Mouse (Mus musculus) forebrain, embryonic 12.5 days (tissue): Measurements from ENCODE around the gene Aldh1l1. TPM values are rescaled to one million over a fixed set of nuclear protein-coding genes. Genes with fewer than 3 reads are reported as not detected.
"Not testable (repeated sequence)": the region's sequence is repeated elsewhere in the genome, so short reads cannot be mapped to it uniquely, and the experiment has no call there.

ENCODE experiments used
- ATAC-seq: fragments of 200-750 bp; cut with Nextera tagmentation; 2 replicates; pipeline ENCODE4 v1.8.0; 2017; ENCODE audit warnings: moderate TSS enrichment; ENCODE audit not compliant: low FRiP score
- H3K27ac ChIP-seq: fragments of 300-500 bp; sonication (generic); 2 replicates; pipeline ENCODE4 v1.5.1; 2016; ENCODE audit warnings: mild to moderate bottlenecking
- H3K27me3 ChIP-seq: fragments of 300-500 bp; sonication (generic); 2 replicates; pipeline ENCODE4 v1.6.1; 2016; ENCODE audit warnings: mild to moderate bottlenecking
- H3K36me3 ChIP-seq: fragments of 300-500 bp; sonication (generic); replicated peaks from 2 replicates; pipeline ENCODE4 v1.6.1; 2016; ENCODE audit warnings: mild to moderate bottlenecking
- H3K4me1 ChIP-seq: fragments of 300-500 bp; sonication (generic); 2 replicates; pipeline ENCODE4 v1.6.1; 2016
- H3K4me2 ChIP-seq: fragments of 300-500 bp; sonication (generic); 2 replicates; pipeline ENCODE4 v1.6.1; 2016; ENCODE audit warnings: mild to moderate bottlenecking, moderate library complexity
- H3K4me3 ChIP-seq: fragments of 300-500 bp; sonication (generic); replicated peaks from 2 replicates; pipeline ENCODE4 v1.5.1; 2016; ENCODE audit warnings: mild to moderate bottlenecking
- H3K9ac ChIP-seq: fragments of 300-500 bp; sonication (generic); 2 replicates; pipeline ENCODE4 v1.6.1; 2016; ENCODE audit warnings: mild to moderate bottlenecking
- H3K9me3 ChIP-seq: fragments of 300-500 bp; sonication (generic); 2 replicates; pipeline ENCODE4 v1.6.1; 2016
- WGBS: fragments of 180-500 bp; shearing (Covaris S2); methylation state at CpG from one replicate; pipeline ENCODE4 v1.1.7; 2016; 5-methylcytosine and 5-hydroxymethylcytosine counted together
- polyA plus RNA-seq: library from polyadenylated mRNA; unstranded; fragments of >200 nt; fragmentation: Nextera tagmentation; extraction: Ambion mirVana; gene quantifications from 2 replicates; pipeline ENCODE4 v1.2.1, GENCODE M21; 2016

Aldh1l1 gene
- polyA plus RNA-seq, 1 experiment from 2014 or later = 2.0 TPM

DNA sequence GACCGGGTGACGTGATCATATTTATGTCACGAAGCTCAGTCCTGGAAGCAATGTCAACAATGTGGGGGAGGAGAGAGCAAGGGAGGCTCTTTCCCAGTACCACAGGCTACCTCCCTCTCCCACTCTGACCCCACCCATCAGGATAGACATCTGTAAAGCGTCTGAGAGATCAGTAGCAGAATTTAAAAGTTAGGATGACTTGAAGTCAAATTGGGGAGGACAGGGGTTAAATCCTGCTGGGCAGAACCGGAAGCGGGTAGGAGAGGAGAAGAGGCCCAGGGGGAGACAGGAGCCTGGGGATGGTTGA lies 135.3 kb downstream of the Aldh1l1 start:
- H3K9ac ChIP-seq = no peak overlapping the region
- H3K4me1 ChIP-seq = peaks cover 5% of the 10 kb centered on the region; the same call in 1 of the 2 replicates
- H3K4me2 ChIP-seq = no peak overlapping the region
- H3K27me3 ChIP-seq = no peaks in the 10 kb centered on the region
- ATAC-seq = no peak
- 79% methylated on average over 6 of the region's 6 CpGs for WGBS
- no peak overlapping the region for H3K27ac ChIP-seq
- no peaks in the 10 kb centered on the region for H3K9me3 ChIP-seq
- no peaks in the 10 kb centered on the region for H3K36me3 ChIP-seq
- no peak overlapping the region for H3K4me3 ChIP-seq

- WGBS = 48% methylated on average over 11 of the region's 11 CpGs
- no peak for ATAC-seq
Observed at GRCm38 (mm10) chr6:90622758-90623455, 136.7 kb downstream of the Aldh1l1 start.

GRCm38 (mm10) chr6:90623456-90623836 lies 137.2 kb downstream of the Aldh1l1 start:
- H3K27me3 ChIP-seq = no peaks in the 10 kb centered on the region
- 84% methylated on average over 5 of the region's 5 CpGs for WGBS
- ATAC-seq = no peak

More at GRCm38 (mm10) chr6:90622758-90623455, 136.7 kb downstream of the Aldh1l1 start:
- Histone ChIP-seq H3K36me3 (no peaks in the 10 kb centered on the region), H3K9me3 (no peaks in the 10 kb centered on the region), H3K9ac (no peak overlapping the region), H3K27me3 (no peaks in the 10 kb centered on the region), H3K4me1 (peaks cover 5% of the 10 kb centered on the region; the same call in 1 of the 2 replicates), H3K4me2 (no peak overlapping the region), H3K27ac (no peak overlapping the region), H3K4me3 (no peak overlapping the region)

DNA sequence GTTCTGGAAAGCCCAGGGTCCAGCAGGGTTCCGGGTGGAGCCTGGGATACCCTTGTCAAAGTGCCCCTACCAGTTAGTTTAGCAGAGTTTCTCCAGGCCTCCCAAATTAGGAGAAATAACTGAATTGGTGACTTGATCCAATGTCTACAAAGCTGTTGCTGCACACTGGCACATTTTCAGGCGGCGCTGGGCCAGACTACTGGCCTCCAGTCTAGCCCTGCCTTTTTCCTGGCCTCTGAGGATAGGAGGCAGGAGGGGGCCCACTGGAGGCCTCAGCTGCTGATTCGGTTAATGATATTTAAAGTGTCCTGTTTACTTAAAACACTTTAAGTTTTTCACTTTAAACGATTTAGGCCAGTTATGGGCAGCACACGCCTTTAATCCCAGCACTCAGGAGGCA lies 138.0 kb downstream of the Aldh1l1 start:
- WGBS = 87% methylated on average over 6 of the region's 6 CpGs
- Histone ChIP-seq H3K4me1 (peaks cover 5% of the 10 kb centered on the region; the same call in 1 of the 2 replicates), H3K36me3 (no peaks in the 10 kb centered on the region), H3K4me3 (no peak overlapping the region), H3K9me3 (no peaks in the 10 kb centered on the region), H3K4me2 (no peak overlapping the region), H3K27me3 (no peaks in the 10 kb centered on the region), H3K27ac (no peak overlapping the region), H3K9ac (no peak overlapping the region)
- no peak for ATAC-seq

More at GRCm38 (mm10) chr6:90623456-90623836, 137.2 kb downstream of the Aldh1l1 start:
- H3K36me3 ChIP-seq = no peaks in the 10 kb centered on the region
- H3K9me3 ChIP-seq = no peaks in the 10 kb centered on the region
- H3K4me2 ChIP-seq = no peak overlapping the region
- no peak overlapping the region for H3K4me3 ChIP-seq
- no peak overlapping the region for H3K9ac ChIP-seq
- no peak overlapping the region for H3K27ac ChIP-seq
- peaks cover 5% of the 10 kb centered on the region; the same call in 1 of the 2 replicates for H3K4me1 ChIP-seq

GRCm38 (mm10) chr6:90624733-90625132 lies 138.5 kb downstream of the Aldh1l1 start:
- Histone ChIP-seq H3K9me3 (no peaks in the 10 kb centered on the region), H3K9ac (no peak overlapping the region), H3K36me3 (no peaks in the 10 kb centered on the region), H3K27ac (no peak overlapping the region), H3K4me3 (no peak overlapping the region), H3K27me3 (no peaks in the 10 kb centered on the region), H3K4me2 (no peak overlapping the region), H3K4me1 (peaks cover 5% of the 10 kb centered on the region; the same call in 1 of the 2 replicates)
- 80% methylated on average over 11 of the region's 11 CpGs for WGBS
- no peak for ATAC-seq

- H3K9ac ChIP-seq = no peak overlapping the region
- no peaks in the 10 kb centered on the region for H3K27me3 ChIP-seq
- no peak overlapping the region for H3K4me2 ChIP-seq
- no peaks in the 10 kb centered on the region for H3K9me3 ChIP-seq
- H3K4me1 ChIP-seq = peaks cover 5% of the 10 kb centered on the region; the same call in 1 of the 2 replicates
- no peak for ATAC-seq
- WGBS = 83% methylated on average over 7 of the region's 7 CpGs
- no peak overlapping the region for H3K27ac ChIP-seq
- no peak overlapping the region for H3K4me3 ChIP-seq
- no peaks in the 10 kb centered on the region for H3K36me3 ChIP-seq
Observed at GRCm38 (mm10) chr6:90625207-90625994, 139.2 kb downstream of the Aldh1l1 start.

GRCm38 (mm10) chr6:90627556-90627955 lies 141.3 kb downstream of the Aldh1l1 start:
- Histone ChIP-seq H3K4me3 (no peak overlapping the region), H3K27me3 (no peaks in the 10 kb centered on the region), H3K4me2 (no peak overlapping the region), H3K36me3 (no peaks in the 10 kb centered on the region), H3K27ac (no peak overlapping the region), H3K9me3 (no peaks in the 10 kb centered on the region), H3K4me1 (no peaks in the 10 kb centered on the region), H3K9ac (no peak overlapping the region)
- 86% methylated on average over 4 of the region's 4 CpGs for WGBS
- no peak for ATAC-seq

- Histone ChIP-seq H3K4me1 (no peaks in the 10 kb centered on the region), H3K27ac (no peak overlapping the region), H3K36me3 (no peaks in the 10 kb centered on the region), H3K9me3 (no peaks in the 10 kb centered on the region), H3K9ac (no peak overlapping the region), H3K27me3 (no peaks in the 10 kb centered on the region), H3K4me3 (no peak overlapping the region), H3K4me2 (no peak overlapping the region)
- 93% methylated on average over 6 of the region's 6 CpGs for WGBS
- no peak for ATAC-seq
Observed at GRCm38 (mm10) chr6:90629506-90629905, 143.3 kb downstream of the Aldh1l1 start.

- no peak for ATAC-seq
- Histone ChIP-seq H3K27ac (no peak overlapping the region), H3K27me3 (no peaks in the 10 kb centered on the region), H3K9ac (no peak overlapping the region), H3K36me3 (no peaks in the 10 kb centered on the region), H3K4me3 (no peak overlapping the region), H3K9me3 (no peaks in the 10 kb centered on the region), H3K4me1 (no peaks in the 10 kb centered on the region), H3K4me2 (no peak overlapping the region)
- 90% methylated on average over 7 of the region's 7 CpGs for WGBS
Observed at GRCm38 (mm10) chr6:90630427-90630826, 144.2 kb downstream of the Aldh1l1 start.

DNA sequence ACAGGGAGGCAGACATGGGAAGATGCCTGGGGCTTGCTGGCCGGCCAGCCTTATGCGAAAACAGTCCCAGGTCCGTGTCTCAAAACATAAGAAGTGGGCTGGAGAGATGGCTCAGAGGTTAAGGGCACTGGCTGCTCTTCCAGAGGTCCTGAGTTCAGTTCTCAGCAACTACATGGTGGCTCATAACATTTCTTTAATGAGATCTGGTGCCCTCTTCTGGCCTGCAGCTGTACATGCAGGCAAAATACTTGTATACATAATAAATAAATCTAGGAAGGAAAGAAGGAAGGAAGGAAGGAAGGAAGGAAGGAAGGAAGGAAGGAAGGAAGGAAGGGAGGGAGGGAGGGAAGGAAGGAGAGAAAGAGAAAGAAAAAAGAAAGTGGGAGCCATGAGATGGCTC lies 146.3 kb downstream of the Aldh1l1 start:
- not testable (repeated sequence) for H3K9ac ChIP-seq, H3K36me3 ChIP-seq, H3K4me3 ChIP-seq, H3K9me3 ChIP-seq, H3K27me3 ChIP-seq, H3K4me1 ChIP-seq, H3K4me2 ChIP-seq, H3K27ac ChIP-seq, ATAC-seq
- 76% methylated on average over 3 of the region's 3 CpGs for WGBS

- no peaks in the 10 kb centered on the region for H3K4me1 ChIP-seq
- no peaks in the 10 kb centered on the region for H3K9me3 ChIP-seq
- no peak overlapping the region for H3K4me2 ChIP-seq
- no peaks in the 10 kb centered on the region for H3K36me3 ChIP-seq
- H3K4me3 ChIP-seq = no peak overlapping the region
- no peak overlapping the region for H3K27ac ChIP-seq
- H3K9ac ChIP-seq = no peak overlapping the region
- no peaks in the 10 kb centered on the region for H3K27me3 ChIP-seq
- WGBS = 46% methylated on average over 4 of the region's 4 CpGs
- ATAC-seq = no peak
Observed at GRCm38 (mm10) chr6:90635081-90635480, 148.9 kb downstream of the Aldh1l1 start.

- H3K9ac ChIP-seq = no peak overlapping the region
- H3K4me3 ChIP-seq = no peak overlapping the region
- no peaks in the 10 kb centered on the region for H3K36me3 ChIP-seq
- no peaks in the 10 kb centered on the region for H3K9me3 ChIP-seq
- H3K27me3 ChIP-seq = no peaks in the 10 kb centered on the region
- H3K4me2 ChIP-seq = no peak overlapping the region
- no peak overlapping the region for H3K27ac ChIP-seq
- no peak for ATAC-seq
- 76% methylated on average over 3 of the region's 3 CpGs for WGBS
- H3K4me1 ChIP-seq = no peaks in the 10 kb centered on the region
Observed at GRCm38 (mm10) chr6:90635611-90636010, 149.4 kb downstream of the Aldh1l1 start.

GRCm38 (mm10) chr6:90643057-90643456 lies 156.8 kb downstream of the Aldh1l1 start:
- peaks cover 8% of the 10 kb centered on the region; the same call in 1 of the 2 replicates for H3K4me1 ChIP-seq
- WGBS = 85% methylated on average over 3 of the region's 3 CpGs
- no peaks in the 10 kb centered on the region for H3K9me3 ChIP-seq
- H3K36me3 ChIP-seq = no peaks in the 10 kb centered on the region
- no peak overlapping the region for H3K4me2 ChIP-seq
- H3K4me3 ChIP-seq = no peak overlapping the region
- no peaks in the 10 kb centered on the region for H3K27me3 ChIP-seq
- no peak overlapping the region for H3K27ac ChIP-seq
- H3K9ac ChIP-seq = no peak overlapping the region
- ATAC-seq = no peak
